Mouse (Mus musculus) kidney, adult 2 months (tissue): ENCODE results near the gene Gpr83. TPM values are rescaled to one million over a fixed set of nuclear protein-coding genes. Genes with fewer than 3 reads are reported as not detected.

Source experiments
- DNase-seq: peaks from one replicate; pipeline ENCODE4 v3.0.0; 2021
- H3K27ac ChIP-seq: fragments of 200-500 bp; 2 replicates; pipeline ENCODE4 v1.5.1; 2012; ENCODE audit warnings: low read depth, low read length, control low read depth, inconsistent platforms; ENCODE audit not compliant: insufficient read depth
- H3K27me3 ChIP-seq: fragments of 200-500 bp; replicated peaks from 2 replicates; pipeline ENCODE4 v1.6.1; 2012; ENCODE audit warnings: mild to moderate bottlenecking, moderate library complexity, low read length, inconsistent platforms; ENCODE audit not compliant: control insufficient read depth, insufficient read depth
- H3K36me3 ChIP-seq: fragments of 200-500 bp; 2 replicates; pipeline ENCODE4 v1.6.1; 2012; ENCODE audit warnings: mild to moderate bottlenecking, moderate library complexity, low read length, inconsistent platforms; ENCODE audit not compliant: control insufficient read depth, insufficient read depth
- H3K4me1 ChIP-seq: fragments of 200-500 bp; 2 replicates; pipeline ENCODE4 v1.6.1; 2011; ENCODE audit warnings: low read length; ENCODE audit not compliant: control insufficient read depth, insufficient read depth
- H3K4me3 ChIP-seq: fragments of 200-500 bp; 2 replicates; pipeline ENCODE4 v1.5.1; 2011; ENCODE audit warnings: mild to moderate bottlenecking, low read depth, low read length, control low read depth; ENCODE audit not compliant: insufficient read depth
- CTCF ChIP-seq: fragments of 200-500 bp; conservative IDR thresholded peaks from 2 replicates; pipeline ENCODE4 v1.5.1; 2011; ENCODE audit warnings: low read depth, mild to moderate bottlenecking, control low read depth, low read length, moderate library complexity, mixed read lengths; ENCODE audit not compliant: insufficient read depth, insufficient read length
- POLR2A ChIP-seq: fragments of 200-500 bp; IDR thresholded peaks from one replicate; pipeline ENCODE4 v1.6.1; 2011; ENCODE audit warnings: low read depth, low read length, control low read depth
- WGBS: fragments of 180-500 bp; shearing (Covaris S2); methylation state at CpG from one replicate; pipeline ENCODE4 v1.1.7; 2018; 5-methylcytosine and 5-hydroxymethylcytosine counted together
- polyA plus RNA-seq: library from polyadenylated mRNA; depleted of rRNA; stranded (reverse); fragments of >200 nt; gene quantifications from 2 replicates; pipeline ENCODE4 v1.2.3, GENCODE M21; 2012; rRNA removed

Gpr83 gene
- 0.11 and 0.30 TPM in 2 replicates for polyA plus RNA-seq

DNA sequence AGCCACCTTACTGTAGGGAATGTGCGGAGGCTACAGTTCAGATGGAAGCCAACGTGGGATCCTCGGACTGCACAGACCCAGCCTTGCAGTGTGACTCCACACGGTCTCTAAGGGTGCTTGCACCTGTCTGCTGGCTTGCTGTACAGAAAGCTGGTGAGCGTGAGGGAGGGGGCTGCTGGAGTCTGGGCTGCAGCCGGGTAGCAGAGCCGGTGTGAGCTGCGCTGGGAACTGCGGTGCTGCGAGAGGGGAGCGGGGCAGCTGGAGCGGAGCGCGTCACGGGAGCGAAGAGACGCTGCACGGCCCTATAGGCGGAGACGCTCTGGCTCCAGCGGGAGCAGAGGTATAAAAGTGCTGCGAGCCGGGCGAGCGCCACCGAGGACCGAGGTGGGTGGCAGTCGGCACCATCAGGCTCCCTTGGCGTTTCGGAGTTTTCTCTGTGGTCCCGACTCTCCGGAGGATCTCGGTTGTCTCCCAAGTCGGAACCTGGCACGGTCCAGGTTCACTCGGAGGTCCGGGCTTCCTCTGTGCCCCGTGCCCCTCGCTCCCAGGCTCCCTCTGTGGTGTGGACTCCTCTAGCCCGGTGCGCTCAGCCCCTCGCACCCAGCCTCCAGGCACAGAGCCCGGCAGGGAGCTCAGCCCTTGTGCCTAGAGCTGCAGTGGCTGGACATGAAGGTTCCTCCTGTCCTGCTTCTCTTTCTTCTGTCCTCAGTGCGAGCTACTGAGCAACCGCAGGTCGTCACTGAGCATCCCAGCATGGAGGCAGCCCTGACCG lies at the start of gene Gpr83:
Gpr83 (plus strand) TSS at position 343 of the 772 bp plus-strand sequence.
- no peak for DNase-seq
- H3K4me3 ChIP-seq = no peak within 1 kb of the TSS

GRCm38 (mm10) chr9:14821396-14821795 lies 38.6 kb upstream of the Gpr83 start:
- TF ChIP-seq POLR2A (no peak), CTCF (no peak)
- H3K4me1 ChIP-seq = no peaks in the 10 kb centered on the region
- DNase-seq = no peak
- H3K4me3 ChIP-seq = no peak overlapping the region
- H3K36me3 ChIP-seq = peaks cover 4% of the 10 kb centered on the region
- no peak overlapping the region for H3K27ac ChIP-seq
- no peaks in the 10 kb centered on the region for H3K27me3 ChIP-seq

More for the DNA sequence above, at the start of gene Gpr83:
- H3K27ac ChIP-seq = no peak within 1 kb of the TSS
- no peaks in the 10 kb centered on the region for H3K4me1 ChIP-seq
- TF ChIP-seq POLR2A = no peak
- TF ChIP-seq CTCF = no peak
- 2% methylated on average over 47 of the region's 47 CpGs for WGBS
- H3K27me3 ChIP-seq = no peaks in the 10 kb centered on the region
- H3K36me3 ChIP-seq = no peaks in the 10 kb centered on the region

- WGBS = 85% methylated on average over 5 of the region's 5 CpGs
- TF ChIP-seq CTCF (no peak), POLR2A (no peak)
- no peaks in the 10 kb centered on the region for H3K27me3 ChIP-seq
- H3K36me3 ChIP-seq = peaks cover 4% of the 10 kb centered on the region
- no peak for DNase-seq
- H3K27ac ChIP-seq = no peak overlapping the region
- H3K4me1 ChIP-seq = no peaks in the 10 kb centered on the region
- no peak overlapping the region for H3K4me3 ChIP-seq
Observed at GRCm38 (mm10) chr9:14824840-14825239, 35.2 kb upstream of the Gpr83 start.

GRCm38 (mm10) chr9:14827875-14828274 lies 32.1 kb upstream of the Gpr83 start:
- Histone ChIP-seq H3K27me3 (no peaks in the 10 kb centered on the region), H3K27ac (no peak overlapping the region), H3K4me3 (no peak overlapping the region), H3K4me1 (no peaks in the 10 kb centered on the region), H3K36me3 (peaks cover 2% of the 10 kb centered on the region; the same call in 1 of the 2 replicates)
- WGBS = 68% methylated on average over 2 of the region's 2 CpGs
- TF ChIP-seq POLR2A = no peak
- TF ChIP-seq CTCF = no peak
- no peak for DNase-seq

DNA sequence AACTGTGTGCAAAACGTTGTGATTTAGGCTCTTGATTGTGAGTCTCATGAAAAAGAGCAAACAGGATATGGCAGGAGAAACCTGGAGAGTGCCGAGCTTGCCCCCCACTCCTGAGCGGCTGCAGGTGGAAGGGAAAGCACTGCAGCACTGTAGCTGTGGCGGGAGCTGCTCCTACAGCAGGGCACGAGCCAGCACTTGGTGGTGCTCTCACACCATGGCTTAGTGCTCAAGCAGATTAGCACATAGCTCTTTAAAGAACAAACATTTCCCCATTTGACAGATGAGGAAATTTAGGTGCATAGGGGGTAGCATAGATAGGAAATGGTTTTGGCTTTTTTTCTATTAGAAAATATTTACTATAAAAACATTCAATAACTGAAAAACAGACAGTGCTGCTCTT lies 28.0 kb upstream of the Gpr83 start:
- Histone ChIP-seq H3K4me3 (no peak overlapping the region), H3K27me3 (no peaks in the 10 kb centered on the region), H3K36me3 (peaks cover 5% of the 10 kb centered on the region), H3K27ac (no peak overlapping the region), H3K4me1 (no peaks in the 10 kb centered on the region)
- TF ChIP-seq POLR2A (no peak), CTCF (peak; percentile 13; the same call in 1 of the 2 replicates)
- 88% methylated on average over 5 of the region's 5 CpGs for WGBS
- no peak for DNase-seq

- Histone ChIP-seq H3K4me3 (no peak overlapping the region), H3K27me3 (no peaks in the 10 kb centered on the region), H3K27ac (no peak overlapping the region), H3K4me1 (no peaks in the 10 kb centered on the region), H3K36me3 (peaks cover 3% of the 10 kb centered on the region; the same call in 1 of the 2 replicates)
- WGBS = 93% methylated on average over 6 of the region's 6 CpGs
- TF ChIP-seq POLR2A (no peak), CTCF (no peak)
- no peak for DNase-seq
Observed at GRCm38 (mm10) chr9:14835335-14836075, 24.5 kb upstream of the Gpr83 start.

DNA sequence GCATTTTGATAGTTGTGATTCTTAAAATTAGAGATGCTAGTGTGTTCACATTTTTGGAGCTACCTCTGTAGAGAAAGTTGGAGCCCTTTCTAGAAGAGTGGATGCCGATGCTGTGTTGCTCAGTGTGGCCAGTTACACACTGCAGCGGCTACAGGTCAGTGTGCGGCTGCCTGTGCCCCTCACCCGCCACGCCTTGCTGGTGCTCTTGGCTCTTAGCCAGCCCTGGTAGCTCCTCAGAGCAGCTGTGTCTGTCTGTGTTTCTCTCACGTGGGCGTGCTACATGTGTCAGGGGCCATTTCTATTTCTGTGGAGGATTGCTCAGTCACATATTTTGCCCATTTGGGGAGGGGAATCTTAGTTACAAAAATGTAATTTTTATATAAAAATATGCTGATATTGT lies 20.5 kb upstream of the Gpr83 start:
- H3K4me1 ChIP-seq = no peaks in the 10 kb centered on the region
- 26% methylated on average over 7 of the region's 7 CpGs for WGBS
- no peaks in the 10 kb centered on the region for H3K27me3 ChIP-seq
- no peak for TF ChIP-seq POLR2A
- TF ChIP-seq CTCF = no peak
- no peaks in the 10 kb centered on the region for H3K36me3 ChIP-seq
- DNase-seq = no peak
- H3K4me3 ChIP-seq = no peak overlapping the region
- no peak overlapping the region for H3K27ac ChIP-seq
